Mouse (Mus musculus) bone marrow, adult 2 months (tissue): ENCODE results near the gene Syvn1.

Experiments used
- CTCF ChIP-seq: fragments of 200-500 bp; IDR thresholded peaks from 2 replicates; pipeline ENCODE4 v1.5.1; 2011; ENCODE audit warnings: low read length, control low read depth; ENCODE audit not compliant: control insufficient read depth, insufficient read depth
- POLR2A ChIP-seq: fragments of 200-500 bp; IDR thresholded peaks from 2 replicates; pipeline ENCODE4 v1.6.1; 2011; ENCODE audit warnings: low read depth, mild to moderate bottlenecking, control low read depth, low read length, borderline replicate concordance; ENCODE audit not compliant: control insufficient read depth

DNA sequence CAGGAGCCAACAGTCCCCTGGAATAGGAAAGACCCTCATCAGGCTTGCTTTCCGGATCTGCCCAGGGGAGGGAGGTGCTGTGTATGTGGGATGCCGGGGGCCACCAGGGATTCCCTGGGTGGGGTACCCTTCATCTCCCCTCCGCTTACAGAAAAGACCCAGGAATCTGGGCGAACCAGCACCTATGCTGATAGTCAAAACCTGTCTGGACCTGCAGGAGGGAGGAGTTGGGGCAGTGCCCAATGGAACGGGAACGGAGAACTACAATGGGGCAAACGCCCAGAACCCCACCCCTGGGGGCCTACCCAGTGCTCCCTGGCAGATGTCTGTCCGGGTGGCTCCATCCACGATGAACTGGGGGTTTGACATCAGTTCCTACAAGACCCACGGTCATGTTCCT, 32.7 kb upstream of the Syvn1 start:
- TF ChIP-seq POLR2A (no peak), CTCF (no peak)
